Mouse (Mus musculus) adipocyte (in vitro differentiated cells): ENCODE measurements at regions not wholly inside any gene's neighbourhood (a gene's known extent, or its start where the extent isn't known, plus 50 kb on each side); places are given as distances from the start of the nearest gene placed in this dataset.
"Not testable (repeated sequence)": the region's sequence is repeated elsewhere in the genome, so short reads cannot be mapped to it uniquely, and the experiment has no call there.

Experiments
- DNase-seq: peaks from one replicate; pipeline ENCODE4 v3.0.0-alpha.2; 2016; ENCODE audit warnings: low spot score

- DNase-seq = no peak
Observed at GRCm38 (mm10) chr9:27453476-27453875, 56.9 kb downstream of the Spata19 start.

GRCm38 (mm10) chr9:27453924-27454652, 57.5 kb downstream of the Spata19 start:
- no peak for DNase-seq

GRCm38 (mm10) chr9:27458335-27459040, 61.9 kb downstream of the Spata19 start:
- DNase-seq = no peak

GRCm38 (mm10) chr9:27461029-27461428, 64.4 kb downstream of the Spata19 start:
- no peak for DNase-seq

- no peak for DNase-seq
Observed at GRCm38 (mm10) chr9:27464006-27464405, 67.4 kb downstream of the Spata19 start.

- DNase-seq = no peak
Observed at GRCm38 (mm10) chr9:27475468-27475867, 78.9 kb downstream of the Spata19 start.

- no peak for DNase-seq
Observed at GRCm38 (mm10) chr9:27476636-27477035, 80.0 kb downstream of the Spata19 start.

GRCm38 (mm10) chr9:27477079-27477687, 80.6 kb downstream of the Spata19 start:
- no peak for DNase-seq

- DNase-seq = no peak
Observed at GRCm38 (mm10) chr9:27478346-27478745, 81.7 kb downstream of the Spata19 start.

- no peak for DNase-seq
Observed at GRCm38 (mm10) chr9:27501816-27502215, 105.2 kb downstream of the Spata19 start.

- no peak for DNase-seq
Observed at GRCm38 (mm10) chr9:27509157-27509556, 112.6 kb downstream of the Spata19 start.

GRCm38 (mm10) chr9:27509711-27510110, 113.1 kb downstream of the Spata19 start:
- no peak for DNase-seq

GRCm38 (mm10) chr9:27511161-27511560, 114.6 kb downstream of the Spata19 start:
- DNase-seq = no peak

- DNase-seq = no peak
Observed at GRCm38 (mm10) chr9:27515427-27516110, 119.0 kb downstream of the Spata19 start.

- no peak for DNase-seq
Observed at GRCm38 (mm10) chr9:27518031-27518430, 121.4 kb downstream of the Spata19 start.

GRCm38 (mm10) chr9:27519711-27520110, 123.1 kb downstream of the Spata19 start:
- DNase-seq = no peak

- peak; percentile 76 for DNase-seq
Observed at GRCm38 (mm10) chr9:27521181-27521580, 124.6 kb downstream of the Spata19 start.

GRCm38 (mm10) chr9:27526681-27527080, 130.1 kb downstream of the Spata19 start:
- DNase-seq = no peak

- no peak for DNase-seq
Observed at GRCm38 (mm10) chr9:27538480-27538879, 141.9 kb downstream of the Spata19 start.

GRCm38 (mm10) chr9:27541585-27542151, 145.1 kb downstream of the Spata19 start:
- no peak for DNase-seq

- not testable (repeated sequence) for DNase-seq
Observed at GRCm38 (mm10) chr9:27554697-27555096, 158.1 kb downstream of the Spata19 start.
